Mouse (Mus musculus): ENCODE results near the gene Trim71. TPM values are rescaled to one million over a fixed set of nuclear protein-coding genes. Genes with fewer than 3 reads are reported as not detected.

Trim71 gene
- polyA plus RNA-seq (2014; fragmentation: Nextera tagmentation; extraction: Ambion mirVana), result 0.15 and 0.16 TPM in 2 replicates

GRCm38 (mm10) chr9:114563761-114564606 is at the start of gene Trim71:
Trim71 (minus strand) TSS chr9:114564369.
- WGBS, result under 1% methylated on average over 91 of the region's 91 CpGs
- Histone ChIP-seq H3K9me3 (ENCODE audit: control insufficient read depth, low read length) (no peaks in the 10 kb centered on the region), H3K4me3 (replicated peaks; ENCODE audit: low read depth, low read length) (peak within 1 kb of the TSS; percentile 58), H3K27ac (replicated peaks; ENCODE audit: low read depth, low read length) (peak within 1 kb of the TSS; percentile 14), H3K27me3 (ENCODE audit: control insufficient read depth, insufficient read depth, low read length) (peaks cover 45% of the 10 kb centered on the region), H3K36me3 (ENCODE audit: control insufficient read depth, insufficient read depth, low read length) (no peaks in the 10 kb centered on the region), H3K4me1 (ENCODE audit: control insufficient read depth, insufficient read depth, low read length) (peaks cover 4% of the 10 kb centered on the region; the same call in 1 of the 2 replicates), H3K9ac (replicated peaks; ENCODE audit: low read length) (peak within 1 kb of the TSS; percentile 61), H3K4me2 (ENCODE audit: low read length) (peak within 1 kb of the TSS; percentile 86)
- DNase-seq (peak; percentile 75), ATAC-seq (ENCODE audit: low FRiP score, low TSS enrichment) (peak; percentile 20; the same call in 1 of the 2 replicates)

- Histone ChIP-seq H3K27me3 (ENCODE audit: control insufficient read depth, insufficient read depth, low read length) (no peaks in the 10 kb centered on the region), H3K4me1 (ENCODE audit: control insufficient read depth, insufficient read depth, low read length) (no peaks in the 10 kb centered on the region), H3K9me3 (ENCODE audit: control insufficient read depth, low read length) (no peaks in the 10 kb centered on the region), H3K9ac (replicated peaks; ENCODE audit: low read length) (no peak overlapping the region), H3K27ac (replicated peaks; ENCODE audit: low read depth, low read length) (no peak overlapping the region), H3K4me3 (replicated peaks; ENCODE audit: low read depth, low read length) (no peak overlapping the region), H3K36me3 (ENCODE audit: control insufficient read depth, insufficient read depth, low read length) (peaks cover 80% of the 10 kb centered on the region), H3K4me2 (ENCODE audit: low read length) (no peak overlapping the region)
- 99% methylated on average over 4 of the region's 4 CpGs for WGBS
- DNase-seq (no peak), ATAC-seq (ENCODE audit: low FRiP score, low TSS enrichment) (no peak)
Measured at GRCm38 (mm10) chr9:114613026-114613425, 48.9 kb upstream of the Trim71 start.

- H3K27ac ChIP-seq (replicated peaks; ENCODE audit: low read depth, low read length), result no peak overlapping the region
- H3K4me1 ChIP-seq (ENCODE audit: control insufficient read depth, insufficient read depth, low read length), result no peaks in the 10 kb centered on the region
- DNase-seq (no peak), ATAC-seq (ENCODE audit: low FRiP score, low TSS enrichment) (no peak)
- no peak overlapping the region for H3K4me3 ChIP-seq (replicated peaks; ENCODE audit: low read depth, low read length)
- peaks cover 80% of the 10 kb centered on the region for H3K36me3 ChIP-seq (ENCODE audit: control insufficient read depth, insufficient read depth, low read length)
- no peaks in the 10 kb centered on the region for H3K27me3 ChIP-seq (ENCODE audit: control insufficient read depth, insufficient read depth, low read length)
- 90% methylated on average over 4 of the region's 4 CpGs for WGBS
- no peak overlapping the region for H3K9ac ChIP-seq (replicated peaks; ENCODE audit: low read length)
- H3K9me3 ChIP-seq (ENCODE audit: control insufficient read depth, low read length), result no peaks in the 10 kb centered on the region
- H3K4me2 ChIP-seq (ENCODE audit: low read length), result no peak overlapping the region
Measured at GRCm38 (mm10) chr9:114612566-114612965, 48.4 kb upstream of the Trim71 start.

GRCm38 (mm10) chr9:114610266-114610665 is 46.1 kb upstream of the Trim71 start:
- no peaks in the 10 kb centered on the region for H3K4me1 ChIP-seq (ENCODE audit: control insufficient read depth, insufficient read depth, low read length)
- H3K4me3 ChIP-seq (replicated peaks; ENCODE audit: low read depth, low read length), result no peak overlapping the region
- DNase-seq (no peak), ATAC-seq (ENCODE audit: low FRiP score, low TSS enrichment) (no peak)
- no peak overlapping the region for H3K27ac ChIP-seq (replicated peaks; ENCODE audit: low read depth, low read length)
- H3K36me3 ChIP-seq (ENCODE audit: control insufficient read depth, insufficient read depth, low read length), result peaks cover 87% of the 10 kb centered on the region
- 100% methylated on average over 3 of the region's 3 CpGs for WGBS
- H3K4me2 ChIP-seq (ENCODE audit: low read length), result no peak overlapping the region
- H3K9ac ChIP-seq (replicated peaks; ENCODE audit: low read length), result no peak overlapping the region
- no peaks in the 10 kb centered on the region for H3K9me3 ChIP-seq (ENCODE audit: control insufficient read depth, low read length)
- no peaks in the 10 kb centered on the region for H3K27me3 ChIP-seq (ENCODE audit: control insufficient read depth, insufficient read depth, low read length)

- H3K9me3 ChIP-seq (ENCODE audit: control insufficient read depth, low read length), result no peaks in the 10 kb centered on the region
- ATAC-seq (ENCODE audit: low FRiP score, low TSS enrichment) (no peak), DNase-seq (peak; percentile 54)
- H3K4me3 ChIP-seq (replicated peaks; ENCODE audit: low read depth, low read length), result no peak overlapping the region
- peaks cover 53% of the 10 kb centered on the region for H3K36me3 ChIP-seq (ENCODE audit: control insufficient read depth, insufficient read depth, low read length)
- H3K4me1 ChIP-seq (ENCODE audit: control insufficient read depth, insufficient read depth, low read length), result no peaks in the 10 kb centered on the region
- H3K9ac ChIP-seq (replicated peaks; ENCODE audit: low read length), result no peak overlapping the region
- no peak overlapping the region for H3K4me2 ChIP-seq (ENCODE audit: low read length)
- H3K27me3 ChIP-seq (ENCODE audit: control insufficient read depth, insufficient read depth, low read length), result no peaks in the 10 kb centered on the region
- 46% methylated on average over 12 of the region's 12 CpGs for WGBS
- no peak overlapping the region for H3K27ac ChIP-seq (replicated peaks; ENCODE audit: low read depth, low read length)
Measured at GRCm38 (mm10) chr9:114603876-114604540, 39.8 kb upstream of the Trim71 start.

- Histone ChIP-seq H3K4me3 (replicated peaks; ENCODE audit: low read depth, low read length) (no peak overlapping the region), H3K9ac (replicated peaks; ENCODE audit: low read length) (no peak overlapping the region), H3K4me1 (ENCODE audit: control insufficient read depth, insufficient read depth, low read length) (no peaks in the 10 kb centered on the region), H3K4me2 (ENCODE audit: low read length) (no peak overlapping the region), H3K36me3 (ENCODE audit: control insufficient read depth, insufficient read depth, low read length) (peaks cover 48% of the 10 kb centered on the region), H3K27ac (replicated peaks; ENCODE audit: low read depth, low read length) (no peak overlapping the region), H3K27me3 (ENCODE audit: control insufficient read depth, insufficient read depth, low read length) (no peaks in the 10 kb centered on the region), H3K9me3 (ENCODE audit: control insufficient read depth, low read length) (no peaks in the 10 kb centered on the region)
- DNase-seq (no peak), ATAC-seq (ENCODE audit: low FRiP score, low TSS enrichment) (no peak)
- 63% methylated on average over 1 of the region's 1 CpGs for WGBS
Measured at GRCm38 (mm10) chr9:114601096-114601495, 36.9 kb upstream of the Trim71 start.

GRCm38 (mm10) chr9:114585017-114585345 is 20.8 kb upstream of the Trim71 start:
- no peak overlapping the region for H3K4me2 ChIP-seq (ENCODE audit: low read length)
- WGBS, result 46% methylated on average over 5 of the region's 5 CpGs
- ATAC-seq (ENCODE audit: low FRiP score, low TSS enrichment) (no peak), DNase-seq (peak; percentile 9)
- no peak overlapping the region for H3K4me3 ChIP-seq (replicated peaks; ENCODE audit: low read depth, low read length)
- peaks cover 6% of the 10 kb centered on the region for H3K4me1 ChIP-seq (ENCODE audit: control insufficient read depth, insufficient read depth, low read length)
- no peaks in the 10 kb centered on the region for H3K27me3 ChIP-seq (ENCODE audit: control insufficient read depth, insufficient read depth, low read length)
- no peak overlapping the region for H3K27ac ChIP-seq (replicated peaks; ENCODE audit: low read depth, low read length)
- H3K9ac ChIP-seq (replicated peaks; ENCODE audit: low read length), result no peak overlapping the region
- H3K36me3 ChIP-seq (ENCODE audit: control insufficient read depth, insufficient read depth, low read length), result peaks cover 32% of the 10 kb centered on the region
- H3K9me3 ChIP-seq (ENCODE audit: control insufficient read depth, low read length), result no peaks in the 10 kb centered on the region

GRCm38 (mm10) chr9:114584183-114585016 is 20.2 kb upstream of the Trim71 start:
- DNase-seq, result peak; percentile 71
- 1% methylated on average over 31 of the region's 31 CpGs for WGBS

More at GRCm38 (mm10) chr9:114584183-114585016, 20.2 kb upstream of the Trim71 start:
- Histone ChIP-seq H3K4me3 (replicated peaks; ENCODE audit: low read depth, low read length) (0 out of 2 replicates have a peak overlapping the region, but pooled peaks have one; percentile 23), H3K9ac (replicated peaks; ENCODE audit: low read length) (no peak overlapping the region), H3K4me1 (ENCODE audit: control insufficient read depth, insufficient read depth, low read length) (peaks cover 6% of the 10 kb centered on the region), H3K27ac (replicated peaks; ENCODE audit: low read depth, low read length) (0 out of 2 replicates have a peak overlapping the region, but pooled peaks have one; percentile 13), H3K27me3 (ENCODE audit: control insufficient read depth, insufficient read depth, low read length) (no peaks in the 10 kb centered on the region), H3K4me2 (ENCODE audit: low read length) (peak overlapping the region; percentile 52), H3K36me3 (ENCODE audit: control insufficient read depth, insufficient read depth, low read length) (peaks cover 27% of the 10 kb centered on the region), H3K9me3 (ENCODE audit: control insufficient read depth, low read length) (no peaks in the 10 kb centered on the region)
- peak; percentile 79; the same call in 1 of the 2 replicates for ATAC-seq (ENCODE audit: low FRiP score, low TSS enrichment)

Measured in midbrain, embryonic 14.5 days (tissue).